Mouse (Mus musculus): ENCODE measurements at regions not wholly inside any gene's neighbourhood (a gene's known extent, or its start where the extent isn't known, plus 50 kb on each side); places are given as distances from the start of the nearest gene placed in this dataset.

GRCm38 (mm10) chr2:134730547-134730946 is 55.3 kb upstream of the Plcb1 start:
- TF ChIP-seq TBP (IDR thresholded peaks at IDR 0.05; ENCODE audit: low read depth, low read length) = no peak
- no peak for TF ChIP-seq HCFC1 (IDR thresholded peaks at IDR 0.05; ENCODE audit: low read depth, low read length)
- TF ChIP-seq MAX (IDR thresholded peaks at IDR 0.05; ENCODE audit: low read length) = no peak
- TF ChIP-seq ETS1 (IDR thresholded peaks at IDR 0.05; ENCODE audit: low read depth, low read length) = no peak
- no peak for TF ChIP-seq EP300 (IDR thresholded peaks at IDR 0.05; ENCODE audit: low read depth in 1 of 2, low read length in 2 of 2)
- TF ChIP-seq POLR2AphosphoS5 (IDR thresholded peaks at IDR 0.05; ENCODE audit: borderline replicate concordance, low read depth, low read length) = no peak
- TF ChIP-seq RCOR1 (IDR thresholded peaks at IDR 0.05; ENCODE audit: low read depth, low read length) = no peak
- no peak for TF ChIP-seq NRF1 (IDR thresholded peaks at IDR 0.05; ENCODE audit: insufficient read depth, low read depth, low read length, poor library complexity, severe bottlenecking)
- TF ChIP-seq SIN3A (IDR thresholded peaks at IDR 0.05; ENCODE audit: low read length) = no peak
- TF ChIP-seq NELFE (IDR thresholded peaks at IDR 0.05; ENCODE audit: low read depth, low read length) = no peak
- no peak for TF ChIP-seq UBTF (IDR thresholded peaks at IDR 0.05; ENCODE audit: borderline replicate concordance, insufficient read depth, low read depth, low read length)
- no peak for TF ChIP-seq CHD2 (IDR thresholded peaks at IDR 0.05; ENCODE audit: low read length)
- no peak for TF ChIP-seq MYC (IDR thresholded peaks at IDR 0.05; ENCODE audit: low read depth, low read length)
- no peak for TF ChIP-seq MAZ (IDR thresholded peaks at IDR 0.05; ENCODE audit: low read depth, low read length)
- no peak for TF ChIP-seq GATA1 (IDR thresholded peaks at IDR 0.05; ENCODE audit: low read depth, low read length)
- TF ChIP-seq USF2 (IDR thresholded peaks at IDR 0.05; ENCODE audit: borderline replicate concordance in 1 of 2, insufficient read depth in 1 of 2, low read depth in 1 of 2, low read length in 2 of 2) = no peak
- TF ChIP-seq TAL1 (IDR thresholded peaks at IDR 0.05; ENCODE audit: low read length) = no peak
- no peak for TF ChIP-seq SMC3 (IDR thresholded peaks at IDR 0.05; ENCODE audit: low read depth, low read length)
- no peak for DNase-seq (ENCODE audit: low read depth, low spot score)
- Histone ChIP-seq H3K27me3 (ENCODE audit: control insufficient read depth in 1 of 2, insufficient read depth in 2 of 2, low read length in 2 of 2) (no peaks in the 10 kb centered on the region), H3K79me2 (ENCODE audit: control insufficient read depth, insufficient read depth, low read length, poor library complexity) (no peaks in the 10 kb centered on the region), H3K9ac (ENCODE audit: control insufficient read depth, low read depth, low read length, poor library complexity, severe bottlenecking) (no peak overlapping the region), H3K36me3 (ENCODE audit: control insufficient read depth in 1 of 2, insufficient read depth in 2 of 2, low read length in 2 of 2) (no peaks in the 10 kb centered on the region), H3K9me3 (replicated peaks; ENCODE audit: insufficient read depth, low read length) (no peaks in the 10 kb centered on the region), H3K4me3 (ENCODE audit: control insufficient read depth in 1 of 2, insufficient read depth in 1 of 2, low read depth in 2 of 2, low read length in 2 of 2) (no peak overlapping the region), H3K4me1 (ENCODE audit: control insufficient read depth in 1 of 2, insufficient read depth in 2 of 2, low read length in 2 of 2) (no peaks in the 10 kb centered on the region), H3K27ac (ENCODE audit: control insufficient read depth, low read depth, low read length) (no peak overlapping the region)

- H3K79me2 ChIP-seq (ENCODE audit: control insufficient read depth, insufficient read depth, low read length, poor library complexity) = no peaks in the 10 kb centered on the region
- TF ChIP-seq GABPA (IDR thresholded peaks at IDR 0.05; ENCODE audit: low read depth, low read length) (no peak), ZKSCAN1 (IDR thresholded peaks at IDR 0.05; ENCODE audit: low read depth, low read length) (no peak), RAD21 (IDR thresholded peaks at IDR 0.05; ENCODE audit: low read depth, low read length) (no peak), MAFK (IDR thresholded peaks at IDR 0.05; ENCODE audit: borderline replicate concordance, low read depth, low read length) (no peak), KAT2A (conservative IDR thresholded peaks at IDR 0.05; ENCODE audit: low read depth, low read length) (no peak), TCF12 (IDR thresholded peaks at IDR 0.05; ENCODE audit: low read depth, low read length) (no peak)
- H3K27me3 ChIP-seq (ENCODE audit: control insufficient read depth in 1 of 2, insufficient read depth in 2 of 2, low read length in 2 of 2) = no peaks in the 10 kb centered on the region
- no peak overlapping the region for H3K9ac ChIP-seq (ENCODE audit: control insufficient read depth, low read depth, low read length, poor library complexity, severe bottlenecking)
- no peaks in the 10 kb centered on the region for H3K9me3 ChIP-seq (replicated peaks; ENCODE audit: insufficient read depth, low read length)
- no peak for DNase-seq (ENCODE audit: low read depth, low spot score)
- H3K4me1 ChIP-seq (ENCODE audit: control insufficient read depth in 1 of 2, insufficient read depth in 2 of 2, low read length in 2 of 2) = no peaks in the 10 kb centered on the region
- H3K4me3 ChIP-seq (ENCODE audit: control insufficient read depth in 1 of 2, insufficient read depth in 1 of 2, low read depth in 2 of 2, low read length in 2 of 2) = no peak overlapping the region
- H3K36me3 ChIP-seq (ENCODE audit: control insufficient read depth in 1 of 2, insufficient read depth in 2 of 2, low read length in 2 of 2) = no peaks in the 10 kb centered on the region
- H3K27ac ChIP-seq (ENCODE audit: control insufficient read depth, low read depth, low read length) = no peak overlapping the region
These were observed 59.2 kb upstream of the Plcb1 start for GRCm38 (mm10) chr2:134726713-134727112.
